Mouse (Mus musculus) testis, adult 2 months (tissue): Measurements from ENCODE around the gene Spag17. TPM values are rescaled to one million over a fixed set of nuclear protein-coding genes. Genes with fewer than 3 reads are reported as not detected.

ENCODE experiments used
- H3K27ac ChIP-seq: fragments of 200-500 bp; 2 replicates; pipeline ENCODE4 v1.5.1; 2012; ENCODE audit warnings: low read depth, low read length; ENCODE audit not compliant: control insufficient read depth, insufficient read depth
- H3K27me3 ChIP-seq: fragments of 200-500 bp; 2 replicates; pipeline ENCODE4 v1.6.1; 2012; ENCODE audit warnings: mild to moderate bottlenecking, low read length, moderate library complexity; ENCODE audit not compliant: control insufficient read depth, insufficient read depth
- H3K36me3 ChIP-seq: fragments of 200-500 bp; 2 replicates; pipeline ENCODE4 v1.6.1; 2012; ENCODE audit warnings: mild to moderate bottlenecking, low read length; ENCODE audit not compliant: control insufficient read depth, insufficient read depth
- H3K4me1 ChIP-seq: fragments of 200-500 bp; 2 replicates; pipeline ENCODE4 v1.6.1; 2012; ENCODE audit warnings: low read length; ENCODE audit not compliant: control insufficient read depth, insufficient read depth
- H3K4me3 ChIP-seq: fragments of 200-500 bp; 2 replicates; pipeline ENCODE4 v1.5.1; 2012; ENCODE audit warnings: low read depth, mild to moderate bottlenecking, low read length, moderate library complexity, mixed read lengths; ENCODE audit not compliant: control insufficient read depth
- CTCF ChIP-seq: fragments of 200-500 bp; IDR thresholded peaks from 2 replicates; pipeline ENCODE4 v1.5.1; 2012; ENCODE audit warnings: low read depth, mild to moderate bottlenecking, inconsistent platforms, low read length, moderate library complexity; ENCODE audit not compliant: control insufficient read depth, insufficient read depth, insufficient replicate concordance
- POLR2A ChIP-seq: fragments of 200-500 bp; IDR thresholded peaks from 2 replicates; pipeline ENCODE4 v1.6.1; 2012; ENCODE audit warnings: low read depth, mild to moderate bottlenecking, inconsistent platforms, low read length, moderate library complexity; ENCODE audit not compliant: control insufficient read depth
- polyA plus RNA-seq: library from polyadenylated mRNA; depleted of rRNA; stranded (reverse); fragments of >200 nt; gene quantifications from 2 replicates; pipeline ENCODE4 v1.2.3, GENCODE M21; 2012

Spag17 gene
- polyA plus RNA-seq, 1 experiment, result 47.0 TPM

- Histone ChIP-seq H3K27ac (no peak overlapping the region), H3K4me3 (no peak overlapping the region), H3K4me1 (no peaks in the 10 kb centered on the region), H3K27me3 (no peaks in the 10 kb centered on the region), H3K36me3 (no peaks in the 10 kb centered on the region)
- TF ChIP-seq CTCF (0 out of 2 replicates have a peak, but pooled peaks have one; percentile 6), POLR2A (no peak)
Observed at GRCm38 (mm10) chr3:100031291-100031690, 146.1 kb downstream of the Spag17 start.

- Histone ChIP-seq H3K27ac (no peak overlapping the region), H3K4me3 (no peak overlapping the region), H3K36me3 (no peaks in the 10 kb centered on the region), H3K27me3 (no peaks in the 10 kb centered on the region), H3K4me1 (no peaks in the 10 kb centered on the region)
- TF ChIP-seq CTCF (no peak), POLR2A (no peak)
Observed at GRCm38 (mm10) chr3:100032969-100033368, 147.8 kb downstream of the Spag17 start.

- Histone ChIP-seq H3K36me3 (no peaks in the 10 kb centered on the region), H3K27ac (no peak overlapping the region), H3K4me3 (no peak overlapping the region), H3K27me3 (no peaks in the 10 kb centered on the region), H3K4me1 (no peaks in the 10 kb centered on the region)
- TF ChIP-seq CTCF (no peak), POLR2A (no peak)
Observed at GRCm38 (mm10) chr3:100034366-100034956, 149.3 kb downstream of the Spag17 start.

GRCm38 (mm10) chr3:100035097-100035496, 149.9 kb downstream of the Spag17 start:
- H3K4me1 ChIP-seq, result no peaks in the 10 kb centered on the region
- H3K27ac ChIP-seq, result no peak overlapping the region
- H3K27me3 ChIP-seq, result no peaks in the 10 kb centered on the region
- H3K36me3 ChIP-seq, result no peaks in the 10 kb centered on the region
- H3K4me3 ChIP-seq, result no peak overlapping the region
- TF ChIP-seq POLR2A (no peak), CTCF (no peak)

- Histone ChIP-seq H3K27ac (no peak overlapping the region), H3K4me1 (no peaks in the 10 kb centered on the region), H3K27me3 (no peaks in the 10 kb centered on the region), H3K4me3 (no peak overlapping the region), H3K36me3 (no peaks in the 10 kb centered on the region)
- TF ChIP-seq POLR2A (no peak), CTCF (no peak)
Observed at GRCm38 (mm10) chr3:100036846-100037245, 151.6 kb downstream of the Spag17 start.

- Histone ChIP-seq H3K4me3 (no peak overlapping the region), H3K27ac (no peak overlapping the region), H3K27me3 (no peaks in the 10 kb centered on the region), H3K4me1 (no peaks in the 10 kb centered on the region), H3K36me3 (no peaks in the 10 kb centered on the region)
- no peak for TF ChIP-seq CTCF
Observed at GRCm38 (mm10) chr3:100074406-100074805, 189.2 kb downstream of the Spag17 start.

GRCm38 (mm10) chr3:100102386-100103092, 217.3 kb downstream of the Spag17 start:
- H3K4me3 ChIP-seq, result no peak overlapping the region
- no peaks in the 10 kb centered on the region for H3K36me3 ChIP-seq
- no peak overlapping the region for H3K27ac ChIP-seq
- TF ChIP-seq CTCF (no peak), POLR2A (no peak)
- H3K27me3 ChIP-seq, result no peaks in the 10 kb centered on the region
- no peaks in the 10 kb centered on the region for H3K4me1 ChIP-seq

GRCm38 (mm10) chr3:100106736-100107135, 221.5 kb downstream of the Spag17 start:
- Histone ChIP-seq H3K4me3 (no peak overlapping the region), H3K4me1 (no peaks in the 10 kb centered on the region), H3K36me3 (no peaks in the 10 kb centered on the region), H3K27me3 (no peaks in the 10 kb centered on the region), H3K27ac (no peak overlapping the region)
- TF ChIP-seq POLR2A, result no peak
- no peak for TF ChIP-seq CTCF
